Mouse (Mus musculus): ENCODE measurements at regions not wholly inside any gene's neighbourhood (a gene's known extent, or its start where the extent isn't known, plus 50 kb on each side); places are given as distances from the start of the nearest gene placed in this dataset.

DNA sequence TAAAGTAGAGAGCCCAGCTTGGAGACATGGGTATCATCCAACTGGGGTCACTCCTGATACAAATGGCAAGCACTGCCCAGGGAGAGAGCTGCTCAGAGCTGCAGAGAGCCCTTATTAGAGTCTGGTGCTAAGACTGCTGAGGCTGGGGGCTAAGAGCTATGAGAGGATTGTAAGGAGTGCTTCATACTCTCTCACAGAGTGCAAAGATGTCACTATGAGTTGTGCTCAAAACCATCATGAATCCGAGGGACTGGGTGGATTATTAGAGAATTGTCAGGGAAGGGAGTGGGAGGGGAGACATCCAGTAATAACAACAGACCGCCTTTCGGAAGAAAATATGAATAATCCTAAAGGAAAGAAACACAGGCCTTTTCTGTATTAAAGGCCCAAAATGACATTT, 107.2 kb upstream of the Fat1 start:
- DNase-seq (ENCODE audit: extremely low spot score) = no peak

GRCm38 (mm10) chr8:44838431-44838830, 96.8 kb upstream of the Fat1 start:
- DNase-seq (ENCODE audit: extremely low spot score) = no peak

DNA sequence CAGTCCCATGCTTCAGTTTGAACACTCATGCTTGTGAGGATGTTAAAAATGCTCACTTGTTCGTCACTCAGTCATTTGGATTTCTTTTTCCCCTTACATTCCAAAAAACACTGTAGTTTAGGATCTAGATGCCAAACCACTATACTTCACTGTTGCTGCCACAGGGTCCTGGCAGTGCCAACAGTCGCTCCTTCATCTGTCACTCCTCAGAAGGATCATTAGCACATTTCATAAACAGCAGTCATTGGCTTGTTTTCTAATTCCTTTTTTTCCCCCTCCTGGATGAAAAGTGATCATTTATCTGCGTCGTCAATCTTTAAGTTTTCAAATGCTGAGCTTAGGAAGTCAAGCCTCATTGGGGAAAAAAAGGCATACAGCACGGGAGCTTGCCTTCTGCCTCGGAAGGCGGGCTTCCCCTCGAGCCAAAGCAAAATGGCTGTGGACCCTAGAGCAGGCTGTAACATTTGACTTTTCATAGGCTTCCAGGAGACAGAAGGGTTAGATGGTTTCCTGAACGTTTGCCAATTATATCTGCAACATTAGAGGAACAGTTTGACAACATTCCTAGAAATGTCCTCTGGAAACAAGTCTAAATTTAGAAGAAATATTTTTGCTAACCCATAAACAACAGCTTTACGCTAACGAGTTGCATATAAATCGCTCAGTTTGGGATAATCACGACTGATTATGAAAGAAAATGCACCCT, 95.6 kb upstream of the Fat1 start:
- DNase-seq (ENCODE audit: extremely low spot score) = no peak

DNA sequence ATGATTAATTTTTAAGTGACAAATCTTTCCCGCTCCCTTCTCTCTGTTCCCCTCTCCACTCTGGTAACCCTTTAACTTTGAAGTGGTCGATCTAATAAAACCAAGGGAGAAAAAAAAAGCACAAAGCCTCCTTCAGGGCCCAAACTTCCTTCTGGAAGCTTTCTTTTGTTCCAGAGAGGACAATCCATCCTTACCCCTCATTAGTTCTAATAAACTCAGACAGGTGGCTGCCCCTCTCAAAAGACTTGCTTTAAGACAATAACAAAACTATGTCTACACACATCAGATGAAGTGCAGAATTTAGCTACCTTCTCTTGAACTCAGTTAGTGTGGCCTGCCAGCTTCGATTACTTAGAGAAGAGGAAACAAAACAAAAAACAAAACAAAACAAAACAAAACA, 94.6 kb upstream of the Fat1 start:
- DNase-seq (ENCODE audit: extremely low spot score) = no peak

DNA sequence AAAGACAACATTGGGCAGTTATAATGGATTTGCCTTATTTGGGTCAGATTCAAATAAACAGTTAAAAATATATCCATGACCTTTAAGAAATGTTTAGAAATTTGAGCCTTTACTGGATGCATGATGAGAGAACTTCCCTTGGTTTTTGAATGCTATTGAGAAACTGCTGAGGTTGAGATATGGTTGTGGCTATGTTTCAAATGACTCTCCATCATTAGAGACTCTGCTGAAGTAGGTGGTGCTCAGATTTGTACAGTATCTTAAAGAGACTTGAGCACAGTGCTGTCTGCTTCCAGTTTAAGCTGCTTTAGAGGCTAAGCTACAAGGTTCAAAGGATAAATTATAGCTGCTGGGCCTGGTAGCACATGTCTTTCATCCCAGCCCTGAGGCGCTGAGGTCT, 90.9 kb upstream of the Fat1 start:
- no peak for DNase-seq (ENCODE audit: extremely low spot score)

DNA sequence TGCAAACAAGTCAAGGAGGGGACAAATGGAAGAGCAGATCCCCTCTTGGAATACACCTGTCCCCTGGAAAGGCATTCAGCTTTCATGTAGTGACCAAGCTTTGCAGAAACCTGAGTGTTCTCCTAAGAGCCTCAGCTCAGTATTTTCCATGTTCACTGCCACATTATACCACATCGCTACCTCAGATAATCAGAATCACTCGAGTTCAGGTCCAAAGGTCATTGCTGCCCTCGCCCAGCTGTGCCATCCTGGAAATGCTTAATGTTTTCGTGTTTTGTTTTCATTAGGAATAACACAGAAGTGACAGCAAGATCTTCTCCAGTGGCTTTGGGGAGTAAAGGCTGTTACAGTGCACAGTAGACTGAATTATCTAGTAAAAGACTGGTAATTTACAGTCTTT, 83.0 kb upstream of the Fat1 start:
- no peak for DNase-seq (ENCODE audit: extremely low spot score)

- DNase-seq (ENCODE audit: extremely low spot score) = no peak
Observed at GRCm38 (mm10) chr8:44855115-44855514, 80.1 kb upstream of the Fat1 start.

- DNase-seq (ENCODE audit: extremely low spot score) = no peak
Observed at GRCm38 (mm10) chr8:44867202-44867601, 68.0 kb upstream of the Fat1 start.

- no peak for DNase-seq (ENCODE audit: extremely low spot score)
Observed at GRCm38 (mm10) chr8:44867666-44868065, 67.6 kb upstream of the Fat1 start.

- DNase-seq (ENCODE audit: extremely low spot score) = no peak
Observed at GRCm38 (mm10) chr8:44877066-44877465, 58.2 kb upstream of the Fat1 start.

DNA sequence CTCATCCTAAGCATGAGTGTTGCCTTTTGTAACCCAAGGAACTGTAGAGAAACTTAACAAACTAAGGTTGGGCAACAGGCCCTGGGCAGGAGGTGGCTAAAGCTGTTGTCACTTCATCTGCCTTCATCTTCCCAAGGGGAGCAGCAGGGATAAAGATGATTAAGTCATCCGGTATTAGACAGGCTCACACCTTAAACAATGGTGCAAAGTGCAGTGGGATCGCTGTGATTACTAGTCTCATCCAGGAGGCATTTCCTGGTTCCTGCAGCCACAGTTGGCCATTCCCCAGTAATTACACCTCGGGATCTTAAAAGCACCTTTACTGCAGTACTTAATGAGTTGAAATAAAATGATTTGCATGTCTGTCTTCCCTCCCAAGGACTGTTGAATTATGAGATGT, 57.0 kb upstream of the Fat1 start:
- DNase-seq (ENCODE audit: extremely low spot score) = no peak

- DNase-seq (ENCODE audit: extremely low spot score) = no peak
Observed at GRCm38 (mm10) chr8:44879186-44879585, 56.1 kb upstream of the Fat1 start.

- DNase-seq (ENCODE audit: extremely low spot score) = no peak
Observed at GRCm38 (mm10) chr8:44884399-44885006, 50.7 kb upstream of the Fat1 start.

Measured in embryo, embryonic 9.5 days (tissue).